7 mouse cellular contexts compared by ENCODE assay signal in the genomic region with DNA sequence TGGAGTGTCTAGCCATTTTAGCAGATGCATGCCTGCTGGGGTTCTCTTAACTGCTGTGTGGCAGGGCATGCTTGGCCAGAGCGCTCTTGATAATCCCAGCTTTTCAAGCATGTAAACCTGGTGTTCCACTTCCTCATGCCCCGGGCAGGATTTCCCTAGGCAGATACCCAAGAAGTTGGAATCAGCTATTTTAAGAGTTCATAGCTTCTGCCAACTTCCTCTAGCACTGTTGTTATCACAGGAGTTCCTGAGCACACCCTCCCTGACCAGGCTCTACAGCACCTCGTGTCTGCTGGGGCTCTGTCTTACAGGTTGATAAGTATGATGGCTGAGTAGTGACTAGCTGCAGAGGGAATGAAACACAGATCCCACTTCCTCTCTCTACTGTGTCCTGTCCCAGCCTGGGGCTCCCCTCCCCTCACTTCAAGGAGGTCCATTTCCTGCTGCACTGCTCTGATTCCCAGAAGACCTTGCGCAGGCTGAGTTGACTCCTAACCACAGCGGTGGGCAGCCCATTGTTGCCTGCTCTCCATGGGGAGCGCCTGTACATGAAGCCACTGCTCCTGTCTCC.
DNase-seq lines count a peak whose midpoint lies in the region; ATAC-seq lines count a peak whose summit lies in the region.

No protein-coding gene starts in this region.

- no peak overlapping the region for H3K4me3 ChIP-seq in heart, embryonic 10.5 days
- H3K4me3 ChIP-seq in forebrain, embryonic 10.5 days, result no peak overlapping the region

- peak; percentile 73 for DNase-seq in T-cell, adult 2 months (ENCODE audit: low spot score)
- DNase-seq in heart, embryonic 10.5 days (ENCODE audit: low spot score), result no peak
- DNase-seq in kidney, postnatal 10 days, result peak; percentile 52
- no peak for DNase-seq in ovary, postnatal 36 days (ENCODE audit: low spot score)
- DNase-seq in forebrain, embryonic 10.5 days (ENCODE audit: extremely low spot score, low spot score), result no peak
- DNase-seq in right cerebral cortex, adult 18-20 months, result no peak

- H3K27ac ChIP-seq in heart, embryonic 10.5 days, result peak overlapping the region; percentile 79
- no peak overlapping the region for H3K27ac ChIP-seq in forebrain, embryonic 10.5 days

- 0 out of 2 replicates have a peak, but pooled peaks cover 3% of the 10 kb centered on the region for H3K27me3 ChIP-seq in heart, embryonic 10.5 days (ENCODE audit: insufficient read depth, poor library complexity, severe bottlenecking)
- H3K27me3 ChIP-seq in forebrain, embryonic 10.5 days (ENCODE audit: poor library complexity, severe bottlenecking), result no peaks in the 10 kb centered on the region

- peaks cover 33% of the 10 kb centered on the region for H3K4me1 ChIP-seq in heart, embryonic 10.5 days
- 0 out of 2 replicates have a peak, but pooled peaks cover 2% of the 10 kb centered on the region for H3K4me1 ChIP-seq in forebrain, embryonic 10.5 days

- H3K9me3 ChIP-seq in heart, embryonic 10.5 days, result no peaks in the 10 kb centered on the region
- no peaks in the 10 kb centered on the region for H3K9me3 ChIP-seq in forebrain, embryonic 10.5 days

- 50% methylated on average over 6 of the region's 6 CpGs for WGBS in heart, embryonic 10.5 days
- 85% methylated on average over 6 of the region's 6 CpGs for WGBS in forebrain, embryonic 10.5 days

- H3K36me3 ChIP-seq in heart, embryonic 10.5 days, result no peaks in the 10 kb centered on the region
- no peaks in the 10 kb centered on the region for H3K36me3 ChIP-seq in forebrain, embryonic 10.5 days (replicated peaks)

- peak; percentile 72 for ATAC-seq in megakaryocyte progenitor cell, adult 5-6 weeks (replicated peaks; ENCODE audit: poor library complexity)

Comparison
In these comparisons a context has a peak if more than half of its experiments do, and no peak if none do; other contexts are left out.
1. DNase-seq: peak in T-cell, adult 2 months (single experiment) and kidney, postnatal 10 days (single experiment); none in heart, embryonic 10.5 days (single experiment), ovary, postnatal 36 days (single experiment), forebrain, embryonic 10.5 days (single experiment) and right cerebral cortex, adult 18-20 months (single experiment).